Mouse (Mus musculus) frontal cortex, postnatal 14 days (tissue): ENCODE results near the gene Neurog2.

ENCODE experiments used
- DNase-seq, 2 experiments: peaks; one replicate each; pipeline ENCODE4 v3.0.0; 2022; ENCODE audit warnings: low spot score in 2 of 2

The Neurog2 gene

DNA sequence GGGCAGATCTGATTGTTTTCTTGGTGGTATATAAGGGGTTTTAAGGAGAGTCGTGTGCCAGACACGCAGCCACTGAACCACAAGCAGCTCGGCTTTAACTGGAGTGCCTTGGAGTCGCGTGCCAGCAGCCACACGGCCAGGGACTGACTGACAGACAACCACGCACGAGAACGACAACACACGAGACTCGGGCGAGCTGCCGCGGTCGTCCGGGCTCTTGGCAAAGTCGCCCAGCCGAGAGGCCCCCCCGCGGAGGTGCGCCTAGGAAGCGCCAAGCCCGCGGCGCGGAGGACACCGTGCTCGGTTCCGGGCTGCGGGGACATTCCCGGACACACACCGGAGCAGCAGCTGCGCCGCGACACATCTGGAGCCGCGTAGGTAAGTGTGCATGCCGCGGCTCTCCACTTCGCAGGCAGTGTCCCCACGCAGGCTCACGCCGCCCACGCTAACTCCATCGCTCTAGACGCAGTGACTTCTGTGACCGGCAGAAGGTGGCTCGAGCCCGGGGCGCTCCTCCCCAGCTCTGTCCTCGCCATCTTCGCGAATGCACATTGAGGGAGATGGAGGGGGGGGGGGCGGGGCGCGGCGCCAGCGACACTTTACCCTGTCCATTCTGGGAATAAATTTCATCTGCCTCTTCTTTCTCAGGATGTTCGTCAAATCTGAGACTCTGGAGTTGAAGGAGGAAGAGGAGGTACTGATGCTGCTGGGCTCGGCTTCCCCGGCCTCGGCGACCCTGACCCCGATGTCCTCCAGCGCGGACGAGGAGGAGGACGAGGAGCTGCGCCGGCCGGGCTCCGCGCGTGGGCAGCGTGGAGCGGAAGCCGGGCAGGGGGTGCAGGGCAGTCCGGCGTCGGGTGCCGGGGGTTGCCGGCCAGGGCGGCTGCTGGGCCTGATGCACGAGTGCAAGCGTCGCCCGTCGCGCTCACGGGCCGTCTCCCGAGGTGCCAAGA is at the start of gene Neurog2:
Gene Neurog2 (plus strand): TSS at position 56 of the 953 bp plus-strand sequence.
- DNase-seq: no peak

DNA sequence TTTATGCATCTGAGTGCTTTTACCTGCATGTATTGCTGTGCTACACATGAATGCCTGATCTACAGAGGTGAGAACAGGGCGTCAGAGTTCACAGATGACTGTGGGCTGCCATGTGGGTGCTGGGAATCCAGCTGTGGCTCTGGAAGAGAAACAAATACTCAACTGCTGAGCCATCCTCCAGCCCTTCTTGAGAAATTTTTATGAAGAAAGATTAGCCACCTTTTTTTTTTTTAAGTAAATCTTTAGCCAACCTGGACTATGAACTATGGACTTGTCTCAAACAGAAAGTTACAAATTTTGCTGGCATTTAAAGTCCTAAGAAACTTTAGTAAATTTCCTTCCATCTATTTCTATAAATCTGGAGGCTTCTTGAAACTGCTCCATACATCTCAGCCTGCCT is 35.8 kb upstream of the Neurog2 start:
- no peak for DNase-seq

DNA sequence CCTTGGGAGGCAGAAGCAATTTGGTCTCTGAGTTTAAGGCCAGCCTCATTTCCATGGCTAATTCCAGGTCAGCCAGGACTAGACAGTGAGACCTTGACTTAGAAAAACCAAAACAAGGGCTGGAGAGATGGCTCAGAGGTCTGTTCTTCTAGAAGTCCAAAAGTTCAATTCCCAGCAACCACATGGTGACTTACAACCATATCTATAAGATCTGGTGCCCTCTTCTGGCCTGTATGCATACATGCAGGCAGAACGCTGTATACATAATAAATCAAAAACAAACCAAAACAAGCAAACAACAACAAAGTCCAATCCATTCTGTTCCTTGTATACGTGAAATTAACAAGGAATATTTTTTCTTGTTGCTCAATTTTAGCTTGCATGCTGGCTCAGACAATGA is 24.8 kb upstream of the Neurog2 start:
- no peak for DNase-seq

DNA sequence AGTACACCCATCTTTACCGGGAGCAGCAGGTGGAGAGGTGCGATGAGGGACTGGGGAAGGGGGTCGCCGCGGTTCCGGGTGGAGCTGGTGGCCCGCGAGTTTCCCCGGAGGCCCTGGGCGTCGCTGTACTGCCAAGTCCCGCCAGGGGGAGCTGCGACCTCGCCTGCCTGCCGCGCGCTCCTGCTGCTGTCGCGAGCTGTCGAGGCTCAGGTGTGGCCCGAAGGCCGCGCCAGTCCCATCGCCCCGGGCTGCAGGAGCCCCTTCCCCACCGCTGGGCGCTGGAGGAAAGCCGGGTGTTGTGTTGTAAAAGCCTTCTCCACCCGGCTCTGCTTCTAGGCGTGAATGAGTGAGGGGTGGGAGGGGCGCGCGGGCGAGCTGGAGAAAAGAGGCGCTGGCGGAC is 7.6 kb upstream of the Neurog2 start:
- DNase-seq: peak in 1 of 2 experiments; percentile 49

DNA sequence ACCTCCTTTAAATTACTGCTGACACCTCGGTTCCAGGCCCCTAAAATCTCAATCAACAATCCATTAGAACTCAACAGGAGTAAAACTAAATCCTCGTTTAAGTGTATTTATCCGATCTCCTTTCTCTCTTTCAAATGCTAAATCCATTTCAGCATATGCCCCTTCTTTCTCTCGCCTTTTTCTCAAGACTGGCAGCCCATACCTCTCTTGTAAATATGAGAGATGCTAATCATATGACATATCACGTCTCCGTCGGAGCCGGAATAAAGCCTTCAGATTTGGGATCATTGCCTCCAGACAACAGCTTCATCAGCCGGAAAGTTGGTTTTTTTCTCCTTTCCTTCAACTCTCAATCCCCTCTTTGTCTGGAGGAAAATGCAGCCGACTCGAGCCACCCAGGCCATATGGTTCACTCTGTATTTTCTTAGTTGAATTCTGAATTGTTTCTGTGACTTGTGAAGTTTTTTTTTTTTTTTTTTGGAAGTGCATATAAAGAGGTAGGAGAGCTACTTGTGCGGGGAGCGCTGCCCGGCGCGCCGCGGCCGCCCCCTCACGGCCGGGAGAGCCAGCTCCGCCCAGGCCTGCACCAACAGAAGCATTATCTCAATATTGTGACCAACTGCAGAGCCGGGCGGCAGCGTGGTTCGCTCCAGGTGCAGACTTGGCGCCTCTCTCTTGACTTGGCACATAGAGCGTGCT is 7.1 kb upstream of the Neurog2 start:
- no peak for DNase-seq

DNA sequence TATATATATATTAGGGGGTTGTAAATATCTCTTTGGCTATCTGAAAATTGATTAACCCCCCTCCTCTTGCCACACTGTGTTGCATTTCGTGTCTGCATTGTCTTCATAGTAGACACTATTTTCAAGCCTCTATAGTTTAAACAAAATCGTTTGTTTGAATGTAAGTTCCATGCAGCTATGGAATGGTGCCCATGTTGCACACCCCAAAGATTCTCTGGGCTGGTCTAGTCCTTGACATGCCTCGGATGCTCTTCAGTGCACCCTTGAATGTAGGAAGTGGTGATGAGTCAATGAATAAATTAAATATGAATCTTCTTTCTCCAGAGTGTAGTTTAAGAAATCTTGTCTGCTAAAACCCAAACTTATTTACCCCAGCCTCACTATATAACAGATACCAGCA is 6.4 kb upstream of the Neurog2 start:
- DNase-seq: no peak

DNA sequence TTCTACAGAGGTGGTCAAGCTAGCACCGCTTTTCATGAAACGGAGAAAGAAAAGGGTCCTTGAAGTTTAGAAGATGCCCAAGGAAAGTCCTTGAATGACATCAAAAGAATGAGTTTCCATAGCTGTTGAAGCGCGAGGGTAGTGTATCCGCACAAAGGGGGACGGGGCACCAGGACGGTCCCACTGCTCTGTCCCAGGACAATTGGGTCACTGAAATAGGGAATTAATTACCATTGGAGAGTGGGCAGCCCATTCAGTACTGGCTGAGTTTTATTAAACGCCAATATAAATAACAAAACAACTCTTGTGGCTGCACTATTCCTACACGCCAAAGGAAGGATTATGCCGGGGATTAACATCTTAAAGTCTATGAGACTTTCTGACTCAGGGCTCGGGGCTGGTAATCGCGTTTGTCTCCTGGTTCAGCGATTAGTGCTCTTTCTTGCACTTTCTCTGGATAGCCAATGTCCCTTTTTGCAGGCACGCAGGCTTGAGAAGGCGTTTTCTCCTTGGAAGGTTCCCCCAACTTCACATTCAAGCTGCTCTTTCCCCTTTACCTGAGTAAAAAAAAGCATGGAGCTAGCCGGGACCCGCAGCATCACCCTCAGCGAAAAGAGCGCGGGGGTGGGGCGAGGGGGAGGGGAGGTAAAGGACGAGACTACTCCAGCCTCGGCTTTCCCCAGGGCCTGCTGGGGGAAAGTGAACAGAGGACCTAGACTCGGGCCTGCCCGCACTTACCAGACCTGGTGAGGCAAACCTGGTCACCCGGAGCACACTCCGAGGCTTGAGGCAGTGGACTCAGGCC is 5.6 kb upstream of the Neurog2 start:
- no peak for DNase-seq

DNA sequence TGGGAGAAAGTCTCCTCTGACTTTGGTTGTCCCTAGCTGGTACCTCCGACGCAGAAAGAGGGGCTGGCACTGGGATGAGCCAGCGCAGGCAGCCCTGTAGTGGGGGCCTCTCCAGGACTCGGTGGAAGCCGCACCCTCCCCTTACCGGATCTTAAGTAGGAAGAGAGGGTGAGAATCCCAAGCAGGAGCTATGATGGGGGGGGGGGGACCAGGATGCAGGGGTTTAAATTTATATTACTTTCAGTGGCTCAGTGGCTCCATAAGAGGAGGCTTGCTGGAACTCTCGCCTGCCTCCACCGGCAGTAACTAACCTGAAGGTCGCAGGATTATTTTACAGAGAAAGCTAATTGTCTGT is 5.0 kb upstream of the Neurog2 start:
- no peak for DNase-seq

DNA sequence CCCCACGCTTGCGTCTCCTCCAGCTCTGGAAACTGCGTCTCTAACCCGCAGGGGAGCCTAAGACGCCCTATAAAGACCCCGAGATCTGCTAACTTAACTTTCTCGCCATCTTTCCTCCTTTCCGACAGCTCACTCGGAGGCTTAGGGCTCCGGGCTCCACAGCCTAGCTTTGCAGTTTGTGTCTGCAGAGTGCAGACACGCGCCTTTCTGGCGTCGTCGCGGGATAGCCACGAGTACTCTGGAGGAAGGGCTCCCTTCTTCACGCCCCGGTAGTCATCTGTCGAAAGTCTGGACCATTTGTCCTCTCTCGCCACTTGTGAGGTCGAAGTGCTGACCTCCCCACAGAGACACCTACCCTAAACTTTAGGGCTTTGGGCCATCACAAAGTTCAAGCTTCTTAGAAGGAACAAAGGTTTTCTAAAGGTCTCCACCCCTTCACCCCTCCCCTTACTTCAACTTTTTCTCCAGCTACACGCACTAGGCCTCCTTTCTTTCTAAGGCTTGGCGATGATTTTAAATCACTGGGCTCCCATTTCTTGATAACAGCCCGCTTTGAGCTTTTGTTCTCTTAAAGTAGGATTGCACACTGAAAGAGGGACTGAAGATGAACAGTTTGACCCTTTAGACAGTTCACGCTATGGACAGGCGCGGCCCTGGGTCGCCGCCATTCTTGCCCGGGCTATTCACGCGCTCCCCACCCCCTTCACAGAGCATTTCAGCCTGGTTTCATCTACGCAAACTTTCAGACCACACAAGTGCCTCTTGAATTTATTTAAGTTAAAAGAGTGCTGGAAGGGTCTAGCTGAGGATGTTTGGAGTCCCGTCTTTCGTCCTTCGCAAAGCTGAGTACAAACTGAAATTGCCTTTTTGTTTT is 4.4 kb upstream of the Neurog2 start:
- no peak for DNase-seq

DNA sequence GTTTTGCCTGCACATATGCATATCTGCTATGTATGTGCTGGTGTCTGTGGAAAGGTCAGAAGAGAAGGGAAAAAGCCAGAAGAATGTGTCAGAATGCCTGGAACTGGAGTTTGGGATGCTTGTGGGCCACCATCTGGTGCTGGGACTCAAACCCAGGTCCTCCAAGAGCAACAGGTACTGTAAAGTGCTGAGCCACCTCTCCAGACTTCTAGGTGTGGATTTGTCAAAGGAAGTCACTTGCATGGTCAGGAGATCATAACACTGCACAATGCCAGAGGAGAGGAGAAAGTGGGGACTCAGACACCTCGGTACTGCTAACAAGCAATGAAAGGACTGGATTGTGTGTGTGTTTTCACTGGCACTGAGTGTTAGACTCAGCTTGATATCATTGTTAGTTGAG is 2.7 kb upstream of the Neurog2 start:
- no peak for DNase-seq

DNA sequence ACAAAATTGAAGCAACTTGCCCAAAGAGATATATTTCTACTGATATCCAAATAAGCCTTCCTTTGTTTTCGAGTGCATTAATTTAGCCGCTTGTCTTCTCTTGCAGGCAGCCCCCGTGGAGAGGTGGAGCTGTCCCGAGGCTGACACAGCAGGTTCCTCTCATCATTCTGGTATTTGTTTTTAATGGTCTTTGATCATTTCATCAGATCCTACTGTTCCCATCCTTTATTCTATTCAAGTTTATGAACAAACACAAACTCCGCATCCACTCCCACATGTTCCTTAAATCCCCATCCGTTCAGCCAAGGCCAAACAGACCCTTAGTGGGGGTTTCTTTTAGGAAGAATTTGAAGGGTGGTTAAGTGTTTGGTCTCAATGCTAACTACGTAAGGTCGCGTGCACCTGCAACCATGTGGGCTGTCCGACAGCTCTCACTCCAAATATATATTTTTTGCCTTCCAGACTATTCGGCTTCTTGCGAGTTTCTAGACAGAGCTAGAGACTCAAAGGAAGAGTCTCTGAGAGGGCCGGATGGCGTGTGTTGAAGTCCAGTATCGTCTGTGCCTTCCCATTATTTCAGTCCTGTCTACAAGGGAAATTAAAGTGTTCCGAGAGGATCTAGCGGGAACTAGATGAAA is 2.1 kb upstream of the Neurog2 start:
- DNase-seq: no peak

DNA sequence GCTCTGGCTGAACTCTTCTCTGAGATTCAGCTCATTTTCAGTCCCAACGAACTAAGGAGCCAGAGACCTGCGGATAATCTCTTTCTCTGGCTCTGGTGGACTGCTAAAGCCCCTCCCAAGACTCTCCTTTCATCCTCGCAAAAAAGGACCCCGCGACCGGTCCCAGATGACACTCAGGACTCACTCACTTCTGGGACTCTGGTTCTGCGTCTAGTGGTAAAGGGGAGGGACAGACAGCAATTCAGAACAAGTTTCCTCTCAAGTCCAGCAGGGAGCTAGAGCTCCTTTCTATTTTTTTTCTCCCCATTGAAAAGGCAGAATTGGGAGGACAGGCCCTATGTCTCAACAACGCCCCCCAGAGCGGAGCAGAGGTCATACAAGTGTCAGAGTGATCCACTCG is 1.4 kb upstream of the Neurog2 start:
- no peak for DNase-seq

DNA sequence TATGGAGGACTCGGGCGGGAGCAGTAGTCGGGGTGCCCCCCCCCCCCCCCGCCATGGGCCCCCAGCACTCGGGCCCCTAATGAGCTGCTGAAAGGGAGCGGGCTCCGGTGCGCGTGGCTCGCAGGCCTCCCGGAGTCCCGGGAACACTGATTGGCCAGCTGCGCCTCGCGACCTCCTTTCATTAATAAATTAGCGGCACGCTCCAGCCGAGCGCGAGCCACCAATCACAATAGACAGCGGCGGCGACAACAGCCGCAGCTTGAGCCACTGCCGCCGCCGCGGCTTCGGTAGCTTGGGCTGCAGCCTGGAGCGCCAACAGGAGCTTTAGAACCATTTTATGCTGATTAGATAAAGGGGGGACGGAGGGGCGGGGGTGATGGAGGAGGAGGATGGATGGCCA is 404 bp upstream of the Neurog2 start:
- DNase-seq: no peak

DNA sequence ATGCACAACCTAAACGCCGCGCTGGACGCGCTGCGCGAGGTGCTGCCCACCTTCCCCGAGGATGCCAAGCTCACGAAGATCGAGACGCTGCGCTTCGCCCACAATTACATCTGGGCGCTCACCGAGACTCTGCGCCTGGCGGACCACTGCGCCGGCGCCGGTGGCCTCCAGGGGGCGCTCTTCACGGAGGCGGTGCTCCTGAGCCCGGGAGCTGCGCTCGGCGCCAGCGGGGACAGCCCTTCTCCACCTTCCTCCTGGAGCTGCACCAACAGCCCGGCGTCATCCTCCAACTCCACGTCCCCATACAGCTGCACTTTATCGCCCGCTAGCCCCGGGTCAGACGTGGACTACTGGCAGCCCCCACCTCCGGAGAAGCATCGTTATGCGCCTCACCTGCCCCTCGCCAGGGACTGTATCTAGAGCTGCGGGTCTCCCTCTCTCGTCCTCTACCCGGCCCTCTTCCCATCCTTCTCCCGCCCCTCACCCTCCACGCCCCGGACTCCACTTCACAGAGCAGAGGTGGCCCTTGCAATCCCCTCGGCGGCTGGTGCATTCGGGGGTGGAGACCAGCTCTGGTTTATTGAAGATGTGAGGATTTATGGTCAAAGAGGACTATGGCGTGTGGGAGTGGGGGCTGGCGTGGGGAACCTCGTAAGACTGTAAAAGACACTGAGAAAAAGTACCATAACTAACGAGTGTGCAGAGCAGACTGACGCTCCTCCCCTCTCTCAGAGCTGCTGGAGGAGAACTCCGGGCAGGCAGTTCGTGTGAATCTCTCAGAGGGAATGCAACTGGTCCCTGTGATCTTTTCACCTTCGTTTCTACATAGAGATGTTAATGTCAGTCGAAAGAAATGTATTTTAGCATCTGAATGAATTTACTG is 1.4 kb downstream of the Neurog2 start:
- DNase-seq: peak in 1 of 2 experiments; percentile 53

DNA sequence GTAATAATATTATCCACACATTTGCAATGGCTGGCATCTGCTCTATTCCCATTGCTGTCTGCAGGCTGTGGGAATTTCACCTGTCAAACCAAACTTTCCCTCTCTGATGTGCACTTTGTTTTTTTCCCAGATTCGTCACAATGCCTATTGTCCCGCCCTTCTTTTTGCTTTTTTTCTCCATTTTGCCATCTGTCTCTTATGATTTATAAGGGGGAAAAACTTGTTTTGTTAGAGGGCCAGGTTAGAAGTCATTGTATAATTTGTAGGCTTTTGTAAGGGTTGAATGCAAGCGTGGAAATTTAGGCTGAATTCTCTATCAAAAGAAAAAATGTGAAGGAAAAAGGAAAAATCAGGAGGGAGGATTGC is 2.0 kb downstream of the Neurog2 start:
- DNase-seq: no peak

DNA sequence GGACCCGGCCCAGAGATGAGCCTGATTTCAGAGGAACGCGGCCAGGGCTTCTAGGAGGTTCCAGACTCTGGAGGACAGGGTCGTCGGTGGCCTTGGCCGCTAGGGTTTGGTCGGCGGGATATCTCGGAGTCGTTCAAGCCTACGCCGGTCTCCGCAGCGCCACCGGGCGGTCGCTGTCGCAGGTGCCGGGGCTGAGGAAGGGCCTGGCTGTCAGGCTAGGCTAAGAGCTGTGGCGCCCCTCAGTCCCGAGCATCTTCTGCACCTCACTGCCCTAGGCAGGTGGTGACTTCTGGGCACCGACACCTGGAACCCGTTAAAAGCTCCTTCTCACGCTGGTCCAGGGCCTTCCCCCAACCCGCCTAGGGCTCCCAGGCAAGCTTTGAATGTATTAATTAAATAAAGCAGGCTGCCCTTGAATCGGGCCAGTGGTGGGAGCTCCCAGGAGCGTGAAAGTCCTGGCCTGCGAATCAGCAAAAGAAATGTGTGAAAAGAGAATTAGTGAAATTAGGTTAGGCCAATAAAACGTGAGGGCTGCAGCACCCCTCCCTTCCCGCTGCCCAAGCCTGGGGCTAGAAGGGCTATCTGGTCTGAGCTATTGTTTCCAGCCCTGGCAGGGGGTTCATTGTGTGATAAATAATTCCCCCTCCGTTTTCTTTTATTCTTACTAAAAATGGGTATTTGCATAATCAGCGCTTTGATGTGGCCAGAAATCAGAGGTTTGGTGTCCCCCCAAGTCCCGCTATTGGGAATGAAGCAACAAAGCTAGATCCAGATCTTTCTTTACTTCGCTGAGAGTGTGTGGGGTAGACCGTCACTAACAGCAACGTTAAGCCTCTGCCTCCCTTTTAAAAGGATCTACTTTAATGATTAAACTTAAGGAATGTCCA is 7.2 kb downstream of the Neurog2 start:
- no peak for DNase-seq

DNA sequence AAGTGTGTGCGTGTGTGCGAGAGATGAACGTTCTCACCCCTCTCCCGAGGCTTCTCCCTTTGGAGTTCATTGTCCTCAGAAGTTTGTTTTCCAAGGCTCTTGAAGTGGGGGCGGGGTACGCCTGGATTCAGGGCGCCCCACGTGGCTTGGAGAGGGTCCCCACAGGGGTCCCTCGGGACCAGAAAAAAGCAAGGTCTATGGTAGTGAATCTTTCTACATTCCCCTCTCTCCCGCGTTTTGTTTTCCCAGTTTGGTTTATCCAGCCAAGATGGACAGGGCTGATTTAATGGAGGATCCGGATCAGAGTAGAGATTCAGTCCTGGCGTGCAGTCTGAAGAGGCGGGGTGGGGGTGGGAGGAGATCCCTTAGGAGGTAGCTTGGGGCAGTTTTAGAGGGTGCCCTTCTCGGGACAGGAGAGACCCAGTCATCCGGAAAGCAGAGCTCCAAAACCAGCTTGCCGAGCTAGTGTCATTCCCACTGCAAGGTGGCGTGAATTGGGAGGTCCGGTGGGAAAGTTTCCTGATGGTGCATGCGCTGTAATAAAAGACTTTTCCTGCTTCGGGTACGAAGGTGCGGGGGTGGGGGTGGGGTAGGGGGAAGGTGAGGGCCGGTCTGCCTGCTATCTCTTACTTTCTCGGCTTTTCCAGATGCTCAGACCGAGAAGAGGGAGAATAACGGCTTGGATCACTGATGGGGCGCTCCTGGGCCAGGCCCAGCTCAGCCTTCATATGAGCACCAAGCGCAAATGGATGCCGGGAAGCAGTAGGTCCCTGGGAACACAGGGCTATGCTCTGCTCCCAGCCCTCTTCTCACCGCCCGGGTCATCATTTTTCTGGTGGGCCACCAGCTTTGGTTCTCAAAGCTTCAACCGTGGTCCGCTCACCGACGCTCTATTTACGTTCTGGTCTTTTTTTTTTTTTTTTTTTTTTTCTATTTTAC is 8.1 kb downstream of the Neurog2 start:
- DNase-seq: no peak

DNA sequence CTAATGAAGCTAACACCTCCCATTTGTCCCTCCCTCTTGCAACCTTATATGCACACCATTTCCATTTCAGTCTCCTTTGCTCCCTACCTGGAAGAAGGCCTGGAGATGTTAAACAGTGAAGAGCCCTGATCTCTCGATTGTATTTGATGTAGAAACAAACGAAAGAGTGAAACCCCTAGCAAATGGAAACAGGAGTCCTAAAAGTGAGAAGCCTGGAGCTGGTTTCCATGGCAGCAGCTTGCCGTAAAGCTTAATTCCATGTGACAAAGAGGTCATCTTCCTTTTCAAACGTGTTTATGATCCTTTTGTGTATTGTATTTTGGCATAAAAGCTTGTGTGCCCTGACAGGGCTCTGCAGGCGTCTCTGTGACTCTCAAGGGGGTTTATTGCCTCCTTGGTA is 9.3 kb downstream of the Neurog2 start:
- DNase-seq: no peak
